Mouse (Mus musculus): Measurements from ENCODE around the gene Shisal1.

Gene Shisal1

GRCm38 (mm10) chr15:84446997-84447396, at the start of gene Shisal1:
Gene Shisal1, minus strand, starts transcription at chr15:84447097.
- DNase-seq (ENCODE audit: low read depth): no peak

- no peak for DNase-seq (ENCODE audit: low read depth)
These were observed 43.6 kb upstream of the Shisal1 start for GRCm38 (mm10) chr15:84490486-84490885.

GRCm38 (mm10) chr15:84484255-84484654, 37.4 kb upstream of the Shisal1 start:
- no peak for DNase-seq (ENCODE audit: low read depth)

- DNase-seq (ENCODE audit: low read depth): no peak
These were observed 36.7 kb upstream of the Shisal1 start for GRCm38 (mm10) chr15:84483622-84484021.

- no peak for DNase-seq (ENCODE audit: low read depth)
These were observed 34.5 kb upstream of the Shisal1 start for GRCm38 (mm10) chr15:84481259-84481877.

GRCm38 (mm10) chr15:84469391-84469790, 22.5 kb upstream of the Shisal1 start:
- no peak for DNase-seq (ENCODE audit: low read depth)

- DNase-seq (ENCODE audit: low read depth): no peak
These were observed 20.9 kb upstream of the Shisal1 start for GRCm38 (mm10) chr15:84467761-84468160.

GRCm38 (mm10) chr15:84466458-84467267, 19.8 kb upstream of the Shisal1 start:
- no peak for DNase-seq (ENCODE audit: low read depth)

- no peak for DNase-seq (ENCODE audit: low read depth)
These were observed 14.5 kb upstream of the Shisal1 start for GRCm38 (mm10) chr15:84461429-84461828.

- no peak for DNase-seq (ENCODE audit: low read depth)
These were observed 12.1 kb upstream of the Shisal1 start for GRCm38 (mm10) chr15:84458983-84459382.

GRCm38 (mm10) chr15:84455286-84455685, 8.4 kb upstream of the Shisal1 start:
- DNase-seq (ENCODE audit: low read depth): no peak

GRCm38 (mm10) chr15:84453091-84453490, 6.2 kb upstream of the Shisal1 start:
- no peak for DNase-seq (ENCODE audit: low read depth)

- DNase-seq (ENCODE audit: low read depth): no peak
These were observed 3.7 kb upstream of the Shisal1 start for GRCm38 (mm10) chr15:84450441-84451183.

- DNase-seq (ENCODE audit: low read depth): no peak
These were observed 833 bp downstream of the Shisal1 start for GRCm38 (mm10) chr15:84445812-84446716.

- DNase-seq (ENCODE audit: low read depth): no peak
These were observed 2.7 kb downstream of the Shisal1 start for GRCm38 (mm10) chr15:84444181-84444580.

- no peak for DNase-seq (ENCODE audit: low read depth)
These were observed 3.3 kb downstream of the Shisal1 start for GRCm38 (mm10) chr15:84443631-84444030.

- no peak for DNase-seq (ENCODE audit: low read depth)
These were observed 5.1 kb downstream of the Shisal1 start for GRCm38 (mm10) chr15:84441682-84442315.

GRCm38 (mm10) chr15:84440820-84441219, 6.1 kb downstream of the Shisal1 start:
- DNase-seq (ENCODE audit: low read depth): no peak

GRCm38 (mm10) chr15:84433586-84434185, 13.2 kb downstream of the Shisal1 start:
- no peak for DNase-seq (ENCODE audit: low read depth)

GRCm38 (mm10) chr15:84430482-84430881, 16.4 kb downstream of the Shisal1 start:
- DNase-seq (ENCODE audit: low read depth): no peak

- no peak for DNase-seq (ENCODE audit: low read depth)
These were observed 19.3 kb downstream of the Shisal1 start for GRCm38 (mm10) chr15:84427624-84428023.

Measured in naive thymus-derived CD4-positive, alpha-beta T cell, adult 2 months (primary cell).